Mouse (Mus musculus) cerebellum, adult 11-12 months (tissue): Measurements from ENCODE around the gene Mnat1.
"Not testable (repeated sequence)": the region's sequence is repeated elsewhere in the genome, so short reads cannot be mapped to it uniquely, and the experiment has no call there.

ENCODE experiments used
- DNase-seq: peaks from one replicate; pipeline ENCODE4 v3.0.0; 2022

Mnat1 gene

GRCm38 (mm10) chr12:73151038-73151437, 27.5 kb downstream of the Mnat1 start:
- DNase-seq: not testable (repeated sequence)

DNA sequence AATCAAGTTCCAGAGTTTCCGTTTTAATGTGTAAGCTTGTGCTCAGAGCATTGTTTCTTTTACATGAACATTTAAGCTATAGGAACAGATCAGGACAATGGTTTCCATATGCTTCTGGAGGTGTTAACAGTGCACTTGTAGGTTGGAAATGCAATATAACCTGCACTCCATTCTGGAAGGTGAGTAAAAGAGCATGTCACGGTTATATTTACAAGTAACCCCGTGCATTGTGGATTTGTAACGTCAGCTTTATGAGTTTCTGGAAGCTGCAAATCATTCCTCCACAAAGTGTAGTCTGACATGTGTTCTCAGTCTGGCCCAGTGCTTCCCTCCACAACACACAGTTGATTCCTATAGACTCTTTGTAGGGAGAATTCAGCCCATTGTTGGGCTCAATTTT, 30.6 kb downstream of the Mnat1 start:
- no peak for DNase-seq

- DNase-seq: no peak
Observed at GRCm38 (mm10) chr12:73160341-73160740, 36.8 kb downstream of the Mnat1 start.

DNA sequence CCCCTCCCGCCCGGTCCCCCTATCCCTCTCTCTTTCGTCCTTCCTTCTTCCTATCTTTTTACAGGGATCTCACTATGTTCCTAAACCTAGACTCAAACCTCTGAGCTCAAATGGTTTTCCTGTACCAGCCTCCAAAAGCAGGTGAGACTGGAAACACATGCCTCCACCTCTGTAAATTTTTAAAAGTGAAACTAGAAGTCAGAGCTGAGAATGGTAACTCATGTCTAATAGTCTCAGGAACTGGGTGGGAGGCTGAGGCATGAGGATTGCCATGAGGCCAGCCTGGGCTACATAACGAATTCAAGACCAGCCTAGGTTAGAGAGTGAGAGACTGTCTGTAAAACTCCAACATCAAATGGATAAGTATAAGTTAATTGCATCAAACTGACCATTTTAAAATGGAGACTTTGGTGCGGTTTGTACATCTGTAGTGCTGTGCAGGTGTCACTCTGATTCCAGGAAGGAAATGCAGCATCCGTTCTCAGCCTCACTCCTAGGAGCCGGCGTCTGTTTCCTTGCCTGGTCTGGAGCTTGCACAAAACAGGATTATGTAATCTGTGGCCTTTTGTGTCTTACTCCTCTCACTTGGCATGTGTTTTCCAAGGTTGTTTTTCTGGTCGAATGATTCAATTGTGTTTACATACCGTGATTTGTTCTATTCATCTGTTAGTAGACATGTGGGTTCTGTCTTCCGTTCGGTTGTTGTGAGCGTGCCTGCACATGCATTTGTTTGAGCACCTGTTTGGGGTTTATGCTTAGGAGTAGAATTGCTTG, 39.1 kb downstream of the Mnat1 start:
- peak; percentile 28 for DNase-seq

- DNase-seq: no peak
Observed at GRCm38 (mm10) chr12:73170794-73171193, 47.3 kb downstream of the Mnat1 start.

- no peak for DNase-seq
Observed at GRCm38 (mm10) chr12:73183896-73184295, 60.4 kb downstream of the Mnat1 start.

DNA sequence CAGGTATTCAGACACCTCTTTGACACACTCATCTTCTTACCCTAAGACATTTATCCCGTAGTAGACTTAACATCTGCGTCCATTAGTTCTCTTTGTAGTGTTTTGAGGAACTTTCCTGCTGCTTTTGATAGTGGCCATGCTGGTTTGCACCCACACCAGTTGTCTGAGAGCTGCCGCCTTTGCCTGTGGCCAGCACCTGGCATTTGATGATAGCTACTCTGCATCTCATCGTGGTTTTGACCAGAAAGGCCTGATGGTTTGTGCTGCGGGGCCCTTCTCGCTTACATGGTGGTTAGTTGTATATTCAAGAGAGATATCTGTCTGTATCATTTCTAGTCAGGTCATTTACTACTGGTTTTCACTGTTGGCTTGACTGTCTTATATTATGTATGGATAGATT, 73.8 kb downstream of the Mnat1 start:
- DNase-seq: no peak

- DNase-seq: no peak
Observed at GRCm38 (mm10) chr12:73198451-73198850, 74.9 kb downstream of the Mnat1 start.

DNA sequence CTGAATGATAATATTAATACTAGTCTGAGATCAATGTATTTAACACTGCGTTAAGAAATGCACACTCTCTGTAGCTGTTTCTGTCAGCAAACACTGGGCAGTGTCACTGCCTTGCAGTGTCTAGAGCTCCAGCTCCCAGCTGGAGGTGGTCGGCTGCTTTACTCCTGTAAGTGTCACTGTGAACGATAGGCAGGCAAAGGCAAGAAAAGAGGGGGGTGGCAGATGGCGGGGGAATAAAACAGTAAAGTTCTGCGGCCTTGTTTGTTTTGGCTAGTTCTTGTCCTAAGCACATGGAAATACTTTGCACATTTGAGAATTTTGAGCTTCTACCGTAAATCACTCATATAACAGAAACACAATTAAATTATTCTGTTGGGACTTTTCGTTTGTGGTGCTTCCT, 75.9 kb downstream of the Mnat1 start:
- no peak for DNase-seq

GRCm38 (mm10) chr12:73201587-73201986, 78.1 kb downstream of the Mnat1 start:
- DNase-seq: no peak

- DNase-seq: no peak
Observed at GRCm38 (mm10) chr12:73205710-73206649, 82.5 kb downstream of the Mnat1 start.

DNA sequence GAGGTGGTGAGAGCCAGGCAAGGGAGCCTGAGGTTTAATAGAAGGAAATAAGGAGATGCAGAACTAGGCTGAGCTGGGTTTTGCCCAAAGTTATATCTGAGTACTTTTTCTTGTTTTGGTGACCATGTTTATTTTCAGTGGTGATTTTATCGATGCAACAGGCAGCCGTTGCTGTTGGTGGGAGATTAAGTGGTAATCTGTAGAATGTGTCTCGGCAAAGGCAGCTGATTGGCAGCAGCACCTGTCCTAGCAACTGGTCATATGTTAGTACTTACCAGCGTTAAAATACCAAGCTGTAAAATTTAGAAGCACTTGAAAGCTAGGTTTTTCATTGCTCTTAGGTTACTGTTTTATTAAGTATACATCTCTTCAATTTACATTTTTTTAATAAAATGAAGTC, 83.5 kb downstream of the Mnat1 start:
- DNase-seq: no peak

- DNase-seq: no peak
Observed at GRCm38 (mm10) chr12:73207461-73207860, 83.9 kb downstream of the Mnat1 start.

DNA sequence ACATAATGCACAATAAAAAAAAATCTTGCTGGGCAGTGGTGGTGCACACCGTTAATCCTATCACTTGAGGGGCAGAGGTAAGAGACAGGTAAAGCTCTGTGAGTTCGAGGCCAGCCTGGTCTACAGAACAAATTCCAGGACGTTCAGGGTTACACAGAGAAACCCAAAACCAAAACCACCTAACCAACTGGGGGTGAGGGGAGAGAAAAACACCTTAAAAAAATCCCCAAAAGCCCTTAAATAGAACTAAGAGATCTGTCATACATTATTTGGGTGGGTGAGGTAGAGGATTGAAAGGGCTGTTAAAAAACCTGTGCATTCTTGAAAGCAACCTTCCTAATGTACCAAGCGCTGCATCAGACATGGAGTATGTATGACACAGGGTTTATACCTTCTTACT, 85.0 kb downstream of the Mnat1 start:
- no peak for DNase-seq

GRCm38 (mm10) chr12:73209117-73209516, 85.6 kb downstream of the Mnat1 start:
- no peak for DNase-seq

- no peak for DNase-seq
Observed at GRCm38 (mm10) chr12:73210454-73210853, 86.9 kb downstream of the Mnat1 start.

- DNase-seq: no peak
Observed at GRCm38 (mm10) chr12:73215773-73216172, 92.3 kb downstream of the Mnat1 start.

- no peak for DNase-seq
Observed at GRCm38 (mm10) chr12:73218632-73219031, 95.1 kb downstream of the Mnat1 start.

GRCm38 (mm10) chr12:73221235-73221634, 97.7 kb downstream of the Mnat1 start:
- DNase-seq: no peak

GRCm38 (mm10) chr12:73223872-73224271, 100.4 kb downstream of the Mnat1 start:
- DNase-seq: no peak

DNA sequence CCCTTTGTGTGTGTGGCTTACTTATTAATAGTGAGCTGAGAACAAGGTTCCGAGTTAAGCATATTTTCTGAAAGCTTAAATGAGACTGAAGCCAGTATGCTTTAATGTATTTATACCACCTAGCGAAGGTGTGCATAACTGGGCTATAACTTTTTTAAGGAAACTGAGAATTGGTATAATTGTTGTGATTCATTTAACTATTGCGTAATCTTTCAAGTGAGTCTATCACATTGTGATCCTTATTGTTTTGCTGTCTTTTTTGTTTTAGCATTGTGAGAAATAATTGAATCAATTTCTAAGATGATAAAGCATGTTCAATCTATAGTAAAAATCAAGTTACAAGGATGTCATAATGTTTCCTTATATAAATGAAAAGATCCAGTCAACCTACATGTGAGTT, 104.9 kb downstream of the Mnat1 start:
- no peak for DNase-seq

DNA sequence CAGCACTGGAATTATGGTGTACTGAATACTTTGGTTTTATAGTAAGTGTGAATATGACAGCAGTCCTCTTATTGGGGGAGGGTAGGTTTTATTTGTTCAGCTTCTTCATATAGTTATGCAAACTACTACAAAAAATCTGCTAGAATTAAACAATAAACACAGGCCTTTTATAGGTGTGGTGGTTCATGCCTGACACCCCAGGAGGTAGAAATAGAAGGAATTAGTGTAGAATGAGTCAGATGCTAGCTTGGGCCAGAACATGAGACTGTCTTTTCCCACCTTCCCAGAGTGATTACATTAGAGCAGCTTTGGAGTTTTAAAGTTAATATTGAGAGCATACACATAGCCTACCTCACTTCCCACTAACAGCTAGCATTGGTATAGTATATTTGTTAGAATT, 106.7 kb downstream of the Mnat1 start:
- no peak for DNase-seq

GRCm38 (mm10) chr12:73231552-73231951, 108.0 kb downstream of the Mnat1 start:
- DNase-seq: no peak

DNA sequence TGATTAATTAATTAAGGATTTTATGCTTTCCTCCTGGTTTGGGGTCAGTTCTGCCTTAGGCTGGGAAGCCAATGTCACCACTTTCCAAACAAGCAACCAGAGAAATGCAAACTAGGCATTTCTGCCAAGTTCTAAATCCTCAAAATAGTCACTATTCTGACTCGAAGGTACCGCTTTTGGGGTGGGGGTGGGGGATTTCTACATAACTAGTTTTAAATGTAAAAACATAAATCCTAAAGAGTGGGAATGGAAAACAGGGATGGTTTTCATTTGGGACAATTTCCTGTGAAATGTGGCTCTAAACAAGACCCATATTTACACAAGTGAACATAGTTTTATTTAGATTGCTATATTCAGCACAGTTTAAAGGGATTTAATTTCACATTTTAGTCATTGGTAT, 109.1 kb downstream of the Mnat1 start:
- no peak for DNase-seq
